Mouse (Mus musculus) midbrain, embryonic 11.5 days (tissue): ENCODE data around the gene Kazald1. TPM values are rescaled to one million over a fixed set of nuclear protein-coding genes. Genes with fewer than 3 reads are reported as not detected.
"Not testable (repeated sequence)": the region's sequence is repeated elsewhere in the genome, so short reads cannot be mapped to it uniquely, and the experiment has no call there.

Experiments
- ATAC-seq: fragments of 200-750 bp; cut with Nextera tagmentation; 2 replicates; pipeline ENCODE4 v1.8.0; 2017; ENCODE audit warnings: moderate TSS enrichment, moderate library complexity; ENCODE audit not compliant: low FRiP score
- DNase-seq: peaks from one replicate; pipeline ENCODE4 v3.0.0; 2015; ENCODE audit warnings: low spot score; ENCODE audit errors: missing footprints
- H3K27ac ChIP-seq: fragments of 300-500 bp; sonication (generic); 2 replicates; pipeline ENCODE4 v1.5.1; 2014; ENCODE audit warnings: low read depth, low read length
- H3K27me3 ChIP-seq: fragments of 300-500 bp; sonication (generic); 2 replicates; pipeline ENCODE4 v1.6.1; 2014; ENCODE audit warnings: mild to moderate bottlenecking, low read length, moderate library complexity, mixed read lengths; ENCODE audit not compliant: control insufficient read depth, insufficient read depth
- H3K36me3 ChIP-seq: fragments of 300-500 bp; sonication (generic); 2 replicates; pipeline ENCODE4 v1.6.1; 2014; ENCODE audit warnings: mild to moderate bottlenecking, low read length, moderate library complexity, mixed read lengths; ENCODE audit not compliant: control insufficient read depth, insufficient read depth
- H3K4me1 ChIP-seq: fragments of 300-500 bp; sonication (generic); 2 replicates; pipeline ENCODE4 v1.6.1; 2014; ENCODE audit warnings: low read length; ENCODE audit not compliant: control insufficient read depth, insufficient read depth
- H3K4me2 ChIP-seq: fragments of 300-500 bp; sonication (generic); 2 replicates; pipeline ENCODE4 v1.6.1; 2014; ENCODE audit warnings: mild to moderate bottlenecking, moderate library complexity
- H3K4me3 ChIP-seq: fragments of 300-500 bp; sonication (generic); 2 replicates; pipeline ENCODE4 v1.5.1; 2014; ENCODE audit warnings: low read depth, low read length
- H3K9ac ChIP-seq: fragments of 300-500 bp; sonication (generic); 2 replicates; pipeline ENCODE4 v1.6.1; 2014; ENCODE audit warnings: low read length
- H3K9me3 ChIP-seq: fragments of 300-500 bp; sonication (generic); 2 replicates; pipeline ENCODE4 v1.6.1; 2016; ENCODE audit warnings: low read length; ENCODE audit not compliant: control insufficient read depth
- WGBS: fragments of 180-500 bp; shearing (Covaris S2); extraction: QIAGEN DNeasy Blood & Tissue Kit; methylation state at CpG from one replicate; pipeline ENCODE4 v1.1.7; 2014; 5-methylcytosine and 5-hydroxymethylcytosine counted together
- polyA plus RNA-seq: library from polyadenylated mRNA; unstranded; fragments of >200 nt; fragmentation: Nextera tagmentation; extraction: Ambion mirVana; gene quantifications from 2 replicates; pipeline ENCODE4 v1.2.1, GENCODE M21; 2014

The Kazald1 gene
- polyA plus RNA-seq, 1 experiment from 2014 or later = 0.38 TPM

- Histone ChIP-seq H3K4me1 (0 out of 2 replicates have a peak, but pooled peaks cover 2% of the 10 kb centered on the region), H3K4me3 (no peak overlapping the region), H3K4me2 (no peak overlapping the region), H3K36me3 (peaks cover 3% of the 10 kb centered on the region; the same call in 1 of the 2 replicates), H3K27me3 (no peaks in the 10 kb centered on the region), H3K9ac (no peak overlapping the region), H3K9me3 (no peaks in the 10 kb centered on the region), H3K27ac (no peak overlapping the region)
- 11% methylated on average over 4 of the region's 4 CpGs for WGBS
- DNase-seq = peak; percentile 97
- ATAC-seq = peak; percentile 54
These were observed 43.3 kb upstream of the Kazald1 start for GRCm38 (mm10) chr19:45031780-45032179.

- Histone ChIP-seq H3K36me3 (no peaks in the 10 kb centered on the region), H3K9me3 (no peaks in the 10 kb centered on the region), H3K27me3 (no peaks in the 10 kb centered on the region), H3K9ac (no peak overlapping the region), H3K4me3 (no peak overlapping the region), H3K27ac (no peak overlapping the region), H3K4me1 (0 out of 2 replicates have a peak, but pooled peaks cover 2% of the 10 kb centered on the region), H3K4me2 (no peak overlapping the region)
- WGBS = 52% methylated on average over 17 of the region's 17 CpGs
- ATAC-seq = no peak
- no peak for DNase-seq
These were observed 42.3 kb upstream of the Kazald1 start for GRCm38 (mm10) chr19:45032570-45033332.

DNA sequence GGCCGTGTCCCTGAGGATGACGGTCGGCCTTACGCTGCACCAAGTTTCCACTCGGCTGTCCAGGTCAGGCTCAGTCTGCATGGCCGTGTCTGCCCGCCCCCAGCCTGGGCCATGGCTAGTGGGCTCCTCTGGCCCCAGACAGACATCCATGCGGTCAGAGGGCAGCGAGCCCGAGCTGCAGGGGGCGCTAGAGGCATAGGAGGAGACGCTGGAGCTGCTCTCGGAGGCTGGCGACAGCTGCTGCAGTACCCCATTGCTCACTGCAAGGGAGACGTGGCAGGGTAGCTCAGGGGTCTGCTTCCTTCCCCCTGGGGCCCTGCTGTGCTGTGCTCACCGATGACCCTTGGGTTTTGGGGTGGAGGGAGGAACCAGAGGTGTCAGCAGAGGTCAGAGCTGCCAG lies 38.2 kb upstream of the Kazald1 start:
- Histone ChIP-seq H3K36me3 (no peaks in the 10 kb centered on the region), H3K9ac (no peak overlapping the region), H3K4me2 (no peak overlapping the region), H3K4me3 (no peak overlapping the region), H3K27ac (no peak overlapping the region), H3K4me1 (peaks cover 2% of the 10 kb centered on the region; the same call in 1 of the 2 replicates), H3K27me3 (no peaks in the 10 kb centered on the region), H3K9me3 (no peaks in the 10 kb centered on the region)
- WGBS = 23% methylated on average over 16 of the region's 16 CpGs
- DNase-seq = peak; percentile 90
- ATAC-seq = 0 out of 2 replicates have a peak, but pooled peaks have one; percentile 43

GRCm38 (mm10) chr19:45038198-45038597 lies 36.8 kb upstream of the Kazald1 start:
- not testable (repeated sequence) for H3K27ac ChIP-seq, ATAC-seq, H3K27me3 ChIP-seq, H3K4me1 ChIP-seq, DNase-seq, H3K4me2 ChIP-seq, H3K9ac ChIP-seq, H3K4me3 ChIP-seq, H3K9me3 ChIP-seq, H3K36me3 ChIP-seq
- 92% methylated on average over 7 of the region's 7 CpGs for WGBS

DNA sequence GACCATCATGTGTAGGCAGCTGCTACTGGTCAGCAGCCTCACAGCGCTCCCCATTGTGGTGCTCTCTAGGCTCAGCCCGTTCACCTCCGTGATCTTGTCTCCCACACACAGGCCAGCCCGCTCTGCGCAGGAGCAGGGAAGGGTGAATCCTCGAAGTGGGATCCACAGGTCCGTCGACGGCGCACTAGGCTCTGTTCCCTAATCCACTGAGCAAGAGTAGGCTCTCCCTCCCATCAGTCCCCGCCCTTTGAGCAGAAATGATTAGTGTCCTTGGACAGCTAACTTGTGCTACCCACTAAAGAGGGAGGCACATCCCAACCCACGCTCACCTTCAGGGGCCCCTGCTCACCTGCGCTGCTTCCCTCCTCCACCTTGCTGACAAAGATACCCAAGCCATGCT lies 34.8 kb upstream of the Kazald1 start:
- H3K4me3 ChIP-seq = no peak overlapping the region
- H3K9ac ChIP-seq = no peak overlapping the region
- H3K9me3 ChIP-seq = no peaks in the 10 kb centered on the region
- H3K36me3 ChIP-seq = no peaks in the 10 kb centered on the region
- H3K27me3 ChIP-seq = peaks cover 4% of the 10 kb centered on the region
- 54% methylated on average over 13 of the region's 13 CpGs for WGBS
- no peak for DNase-seq
- H3K27ac ChIP-seq = no peak overlapping the region
- no peak for ATAC-seq
- H3K4me2 ChIP-seq = no peak overlapping the region
- H3K4me1 ChIP-seq = peaks cover 2% of the 10 kb centered on the region; the same call in 1 of the 2 replicates

GRCm38 (mm10) chr19:45044389-45044927 lies 30.6 kb upstream of the Kazald1 start:
- Histone ChIP-seq H3K27ac (no peak overlapping the region), H3K4me2 (no peak overlapping the region), H3K36me3 (no peaks in the 10 kb centered on the region), H3K9me3 (no peaks in the 10 kb centered on the region), H3K9ac (no peak overlapping the region), H3K4me3 (no peak overlapping the region), H3K4me1 (peaks cover 23% of the 10 kb centered on the region), H3K27me3 (peaks cover 19% of the 10 kb centered on the region)
- WGBS = 69% methylated on average over 11 of the region's 11 CpGs
- no peak for ATAC-seq
- DNase-seq = no peak

- Histone ChIP-seq H3K9ac (no peak overlapping the region), H3K4me3 (no peak overlapping the region), H3K4me2 (no peak overlapping the region), H3K27ac (no peak overlapping the region), H3K4me1 (peaks cover 23% of the 10 kb centered on the region), H3K9me3 (no peaks in the 10 kb centered on the region), H3K36me3 (no peaks in the 10 kb centered on the region), H3K27me3 (peaks cover 19% of the 10 kb centered on the region)
- DNase-seq = no peak
- no peak for ATAC-seq
- WGBS = 50% methylated on average over 15 of the region's 15 CpGs
These were observed 29.8 kb upstream of the Kazald1 start for GRCm38 (mm10) chr19:45045236-45045635.

DNA sequence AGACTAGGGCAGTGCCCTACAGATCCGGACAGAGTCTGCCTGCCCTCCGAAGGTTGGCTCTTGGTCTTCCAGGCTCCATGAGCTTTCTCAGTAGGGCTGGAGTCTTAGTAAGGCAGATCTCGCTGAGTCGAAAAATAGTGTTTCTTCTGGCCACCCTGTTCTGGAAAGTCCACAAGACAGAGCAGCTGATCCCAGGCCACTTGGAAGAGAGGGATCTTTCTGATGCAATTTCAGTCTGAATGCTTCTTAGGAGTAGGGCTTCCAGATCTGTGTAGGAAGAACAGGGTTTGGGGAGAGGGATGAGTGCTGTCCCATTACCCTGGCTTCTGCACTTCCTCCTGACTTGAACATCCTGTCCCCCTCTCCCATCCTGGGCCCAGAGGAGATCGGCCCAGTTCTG lies 29.4 kb upstream of the Kazald1 start, which contains the start of gene Pdzd7:
Pdzd7 (minus strand) TSS at position 67 of the 400 bp plus-strand sequence.
- no peak for ATAC-seq
- Histone ChIP-seq H3K4me1 (peaks cover 23% of the 10 kb centered on the region), H3K4me3 (peak within 1 kb of the TSS; percentile 46), H3K27me3 (peaks cover 19% of the 10 kb centered on the region), H3K9ac (peak within 1 kb of the TSS; percentile 73), H3K36me3 (no peaks in the 10 kb centered on the region), H3K27ac (no peak within 1 kb of the TSS), H3K4me2 (peak within 1 kb of the TSS; percentile 79), H3K9me3 (no peaks in the 10 kb centered on the region)
- WGBS = 86% methylated on average over 5 of the region's 5 CpGs
- no peak for DNase-seq
